Mouse (Mus musculus) G1E (cell line): ENCODE measurements at regions not wholly inside any gene's neighbourhood (a gene's known extent, or its start where the extent isn't known, plus 50 kb on each side); places are given as distances from the start of the nearest gene placed in this dataset.

ENCODE experiments used
- CTCF ChIP-seq: IDR thresholded peaks from 2 replicates; pipeline ENCODE4 v1.5.1; 2012; ENCODE audit warnings: low read depth, low read length, inconsistent platforms, mixed read lengths
- GATA1 ChIP-seq: IDR thresholded peaks from 2 replicates; pipeline ENCODE4 v1.6.1; 2012; ENCODE audit warnings: borderline replicate concordance, low read length, inconsistent platforms, mixed read lengths
- POLR2AphosphoS5 ChIP-seq: IDR thresholded peaks from 2 replicates; pipeline ENCODE4 v1.6.1; 2012; ENCODE audit warnings: low read depth, low read length, inconsistent platforms; ENCODE audit not compliant: insufficient replicate concordance
- TAL1 ChIP-seq: conservative IDR thresholded peaks from 2 replicates; pipeline ENCODE4 v1.6.1; 2012; ENCODE audit warnings: low read depth, low read length, inconsistent platforms, mixed read lengths

DNA sequence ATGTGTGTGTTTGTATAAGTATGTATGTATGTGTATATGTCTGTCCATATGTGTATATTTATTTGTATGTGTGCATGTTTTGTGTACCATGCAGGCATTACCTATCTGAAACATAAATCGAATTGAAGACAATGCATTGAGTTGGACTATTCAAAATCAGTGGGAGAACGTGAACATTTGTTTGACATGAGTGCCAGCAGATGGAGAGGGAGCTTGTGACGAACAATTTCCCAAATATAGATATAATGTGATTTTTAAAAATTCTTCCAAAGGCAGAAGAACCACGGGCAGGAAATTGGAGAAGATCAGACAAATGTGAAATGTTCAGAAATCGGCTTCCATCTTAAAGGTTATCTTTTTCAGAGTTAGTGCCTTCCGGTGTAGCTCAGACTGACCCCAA is 59.1 kb upstream of the Actr3 start:
- TF ChIP-seq CTCF: no peak
- TF ChIP-seq TAL1: no peak
- no peak for TF ChIP-seq GATA1
- TF ChIP-seq POLR2AphosphoS5: no peak
